ENCODE assay signal across 21 mouse cellular contexts in genomic region chr17:38124199-38124598, GRCm38 (mm10). TPM values are rescaled to one million over a fixed set of nuclear protein-coding genes. Genes with fewer than 3 reads are reported as not detected.
"Had no signal": no experiment of that assay in that cellular context is flagged by ENCODE, and none has a peak within 500 bp of the region (broad histone marks: within the 10 kb centered on the region; RNA-seq: fewer than 3 reads in every experiment).

No protein-coding gene starts in this region.

RNA-seq across cellular contexts. Expression of gene Olfr132, which starts 10.1 kb away (rescaled TPM):
- polyA plus RNA-seq: cortical plate, adult 2 months; embryonic facial prominence, embryonic 10.5 days; embryonic facial prominence, embryonic 11.5 days; embryonic facial prominence, embryonic 12.5 days; embryonic facial prominence, embryonic 13.5 days; embryonic facial prominence, embryonic 14.5 days; embryonic facial prominence, embryonic 15.5 days; erythroblast, embryonic 14.5 days; forebrain, embryonic 10.5 days; forebrain, embryonic 11.5 days; forebrain, embryonic 12.5 days; forebrain, embryonic 13.5 days; forebrain, embryonic 14.5 days; forebrain, embryonic 15.5 days; forebrain, embryonic 16.5 days; forebrain, postnatal 0 days; frontal cortex, adult 2 months; gonadal fat pad, adult 2 months; heart, adult 2 months; heart, embryonic 10.5 days; heart, embryonic 11.5 days had no signal

RNA-seq across cellular contexts. Expression of gene Olfr133, which starts 20.9 kb away (rescaled TPM):
- polyA plus RNA-seq: cortical plate, adult 2 months; embryonic facial prominence, embryonic 10.5 days; embryonic facial prominence, embryonic 11.5 days; embryonic facial prominence, embryonic 12.5 days; embryonic facial prominence, embryonic 13.5 days; embryonic facial prominence, embryonic 14.5 days; embryonic facial prominence, embryonic 15.5 days; erythroblast, embryonic 14.5 days; forebrain, embryonic 10.5 days; forebrain, embryonic 11.5 days; forebrain, embryonic 12.5 days; forebrain, embryonic 13.5 days; forebrain, embryonic 14.5 days; forebrain, embryonic 15.5 days; forebrain, embryonic 16.5 days; forebrain, postnatal 0 days; frontal cortex, adult 2 months; gonadal fat pad, adult 2 months; heart, adult 2 months; heart, embryonic 10.5 days; heart, embryonic 11.5 days had no signal

RNA-seq across cellular contexts. Expression of gene Olfr131, which starts 35.7 kb away (rescaled TPM):
- polyA plus RNA-seq: cortical plate, adult 2 months; embryonic facial prominence, embryonic 10.5 days; embryonic facial prominence, embryonic 11.5 days; embryonic facial prominence, embryonic 12.5 days; embryonic facial prominence, embryonic 13.5 days; erythroblast, embryonic 14.5 days; forebrain, embryonic 10.5 days; forebrain, embryonic 11.5 days; forebrain, embryonic 12.5 days; forebrain, embryonic 13.5 days; forebrain, embryonic 14.5 days; forebrain, embryonic 15.5 days; forebrain, embryonic 16.5 days; forebrain, postnatal 0 days; gonadal fat pad, adult 2 months; heart, adult 2 months; heart, embryonic 10.5 days; heart, embryonic 11.5 days had no signal

RNA-seq across cellular contexts. Expression of gene Olfr134, which starts 47.0 kb away (rescaled TPM):
- polyA plus RNA-seq: cortical plate, adult 2 months; embryonic facial prominence, embryonic 10.5 days; embryonic facial prominence, embryonic 11.5 days; embryonic facial prominence, embryonic 12.5 days; embryonic facial prominence, embryonic 13.5 days; embryonic facial prominence, embryonic 14.5 days; embryonic facial prominence, embryonic 15.5 days; erythroblast, embryonic 14.5 days; forebrain, embryonic 10.5 days; forebrain, embryonic 11.5 days; forebrain, embryonic 12.5 days; forebrain, embryonic 13.5 days; forebrain, embryonic 14.5 days; forebrain, embryonic 15.5 days; forebrain, embryonic 16.5 days; forebrain, postnatal 0 days; frontal cortex, adult 2 months; gonadal fat pad, adult 2 months; heart, adult 2 months; heart, embryonic 10.5 days; heart, embryonic 11.5 days had no signal
